Mouse (Mus musculus) cortical plate, adult 2 months (tissue): ENCODE data around the gene Suds3.

ENCODE experiments used
- CTCF ChIP-seq: fragments of 200-500 bp; IDR thresholded peaks from 2 replicates; pipeline ENCODE4 v1.5.1; 2011; ENCODE audit warnings: mild to moderate bottlenecking, control low read depth, low read length; ENCODE audit not compliant: insufficient read depth; ENCODE audit errors: extremely low read depth
- POLR2A ChIP-seq: fragments of 200-500 bp; IDR thresholded peaks from 2 replicates; pipeline ENCODE4 v1.6.1; 2011; ENCODE audit warnings: mild to moderate bottlenecking, low read length, control low read depth; ENCODE audit not compliant: insufficient read depth; ENCODE audit errors: extremely low read depth

- TF ChIP-seq POLR2A (no peak), CTCF (no peak)
Observed at GRCm38 (mm10) chr5:117153527-117154091, 37.7 kb upstream of the Suds3 start.
